Mouse (Mus musculus): ENCODE results near the gene Dmrt1. TPM values are rescaled to one million over a fixed set of nuclear protein-coding genes. Genes with fewer than 3 reads are reported as not detected.

The Dmrt1 gene
- total and polyA plus RNA-seq, 3 experiments = 0.30 to 0.50 TPM; not detected in 1

DNA sequence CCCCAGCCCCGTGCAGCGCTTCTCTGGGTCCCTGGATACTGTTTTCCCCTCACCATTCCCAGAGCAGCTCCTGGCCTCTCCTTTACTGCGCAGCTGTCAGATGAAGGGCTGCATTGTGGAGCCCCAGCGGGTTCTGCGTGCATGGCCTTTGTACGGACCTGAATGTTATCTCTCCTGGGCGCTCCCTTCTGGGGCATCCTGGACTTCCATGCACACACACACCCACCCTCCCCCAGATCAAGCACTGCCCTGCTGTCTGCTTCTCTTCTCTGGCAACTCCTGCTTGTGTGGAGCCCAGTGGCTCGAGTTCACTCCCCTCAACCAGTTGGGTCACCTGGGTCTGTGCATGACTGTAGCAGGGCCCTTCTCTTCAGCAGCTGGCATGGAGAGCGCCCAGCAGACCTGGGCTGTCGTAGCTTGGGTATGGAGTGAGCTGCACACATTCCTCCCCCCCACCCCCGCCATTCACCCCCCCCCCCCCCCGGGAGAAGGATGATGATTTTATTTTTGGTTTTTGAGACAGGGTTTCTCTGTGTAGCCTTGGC, 9.6 kb downstream of the Dmrt1 start:
- no peak for DNase-seq (ENCODE audit: extremely low read depth)
- in situ Hi-C loops (cut with MboI; ENCODE audit: low pct_ligation_motif_present, low pct_unique_long_range_greater_than_20kb, low sequenced_read_pairs) (no loop called here), dilution Hi-C loops (cut with MboI; ENCODE audit: extremely low pct_ligation_motif_present, extremely low pct_unique_long_range_greater_than_20kb, low sequenced_read_pairs) (no loop called here)
- Histone ChIP-seq H3K9ac (ENCODE audit: insufficient read depth, low read depth) (no peak overlapping the region), H3K4me1 (ENCODE audit: control insufficient read depth in 1 of 2, insufficient read depth in 2 of 2) (no peaks in the 10 kb centered on the region), H3K4me3 (replicated peaks in 1 of 3; ENCODE audit: low read depth in 2 of 3, low read length in 2 of 3, poor library complexity in 1 of 3) (no peak overlapping the region), H3K79me2 (replicated peaks; ENCODE audit: control insufficient read depth, extremely low read depth, insufficient read depth, poor library complexity, severe bottlenecking) (no peaks in the 10 kb centered on the region), H3K27ac (ENCODE audit: insufficient read depth, low read depth) (no peak overlapping the region), H3K36me3 (replicated peaks in 1 of 2; ENCODE audit: control insufficient read depth in 1 of 2, insufficient read depth in 1 of 2, low read length in 1 of 2) (no peaks in the 10 kb centered on the region), H3K27me3 (replicated peaks) (no peaks in the 10 kb centered on the region), H3K9me3 (replicated peaks; ENCODE audit: low read length) (no peaks in the 10 kb centered on the region), H3K4me2 (ENCODE audit: insufficient read depth, low read depth, poor library complexity, severe bottlenecking) (no peak overlapping the region)
- TF ChIP-seq ELF1 (IDR thresholded peaks at IDR 0.05; ENCODE audit: low read depth, low read length) = no peak
- TF ChIP-seq NRF1 (IDR thresholded peaks at IDR 0.05; ENCODE audit: low read depth, low read length) = no peak
- TF ChIP-seq SMC3 (IDR thresholded peaks at IDR 0.05; ENCODE audit: low read depth, low read length) = no peak
- TF ChIP-seq CHD2 (IDR thresholded peaks at IDR 0.05; ENCODE audit: low read length) = no peak
- TF ChIP-seq HCFC1 (IDR thresholded peaks at IDR 0.05; ENCODE audit: low read depth, low read length) = no peak
- no peak for TF ChIP-seq PAX5 (IDR thresholded peaks at IDR 0.05; ENCODE audit: low read length)

DNA sequence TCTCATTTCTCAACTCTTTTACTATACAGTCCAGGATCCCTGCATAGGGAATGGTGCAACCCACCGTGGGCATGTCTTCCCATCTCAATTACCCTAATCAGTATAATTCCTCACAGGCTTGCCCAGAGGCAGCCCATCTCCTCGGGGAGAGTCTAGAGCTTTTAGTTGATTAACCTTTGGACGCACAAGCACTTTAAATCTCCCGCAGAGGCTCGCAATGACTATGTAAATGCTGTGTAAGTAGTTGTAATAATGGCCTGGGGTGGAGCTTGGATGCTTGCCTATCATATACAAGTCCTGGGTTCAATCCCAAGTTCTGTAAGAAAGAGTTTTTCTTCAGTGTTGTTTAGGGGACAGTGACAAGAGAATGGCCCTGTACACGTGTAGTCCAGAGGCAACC, 18.7 kb downstream of the Dmrt1 start:
- in situ Hi-C loops (cut with MboI; ENCODE audit: low pct_ligation_motif_present, low pct_unique_long_range_greater_than_20kb, low sequenced_read_pairs) = no loop called here
- Histone ChIP-seq H3K9me3 (replicated peaks; ENCODE audit: low read length) (no peaks in the 10 kb centered on the region), H3K27me3 (replicated peaks) (no peaks in the 10 kb centered on the region), H3K4me1 (ENCODE audit: control insufficient read depth in 1 of 2, insufficient read depth in 2 of 2) (no peaks in the 10 kb centered on the region), H3K4me2 (ENCODE audit: insufficient read depth, low read depth, poor library complexity, severe bottlenecking) (no peak overlapping the region), H3K36me3 (replicated peaks in 1 of 2; ENCODE audit: control insufficient read depth in 1 of 2, insufficient read depth in 1 of 2, low read length in 1 of 2) (no peaks in the 10 kb centered on the region), H3K9ac (ENCODE audit: insufficient read depth, low read depth) (no peak overlapping the region), H3K27ac (ENCODE audit: insufficient read depth, low read depth) (no peak overlapping the region), H3K4me3 (replicated peaks in 1 of 3; ENCODE audit: low read depth in 2 of 3, low read length in 2 of 3, poor library complexity in 1 of 3) (no peak overlapping the region), H3K79me2 (replicated peaks; ENCODE audit: control insufficient read depth, extremely low read depth, insufficient read depth, poor library complexity, severe bottlenecking) (no peaks in the 10 kb centered on the region)
- dilution Hi-C loops (cut with MboI; ENCODE audit: extremely low pct_ligation_motif_present, extremely low pct_unique_long_range_greater_than_20kb, low sequenced_read_pairs) = no loop called here
- no peak for DNase-seq (ENCODE audit: extremely low read depth)
- no peak for TF ChIP-seq MAZ (IDR thresholded peaks at IDR 0.05; ENCODE audit: low read depth, low read length)

DNA sequence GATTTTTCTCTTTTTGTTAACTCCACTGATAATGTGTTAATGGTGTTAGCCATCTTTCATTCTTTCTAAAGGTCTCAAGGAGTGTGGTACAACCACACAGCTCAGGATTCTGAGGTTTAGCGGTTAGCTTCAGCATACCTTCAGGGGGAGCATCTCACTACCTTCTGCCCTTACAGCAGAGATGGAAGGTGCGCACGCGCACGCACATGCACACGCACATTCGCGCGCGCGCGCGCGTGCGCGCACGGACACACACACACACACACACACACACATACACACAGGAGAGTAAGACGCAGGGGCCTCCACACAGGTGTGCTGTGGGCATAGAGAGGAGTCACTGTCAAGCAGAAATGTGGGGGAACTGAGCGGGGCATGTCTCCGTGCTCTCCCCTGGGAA, 20.3 kb downstream of the Dmrt1 start:
- Histone ChIP-seq H3K4me2 (ENCODE audit: insufficient read depth, low read depth, poor library complexity, severe bottlenecking) (no peak overlapping the region), H3K27ac (ENCODE audit: insufficient read depth, low read depth) (no peak overlapping the region), H3K4me3 (replicated peaks in 1 of 3; ENCODE audit: low read depth in 2 of 3, low read length in 2 of 3, poor library complexity in 1 of 3) (no peak overlapping the region), H3K27me3 (replicated peaks) (no peaks in the 10 kb centered on the region), H3K4me1 (ENCODE audit: control insufficient read depth in 1 of 2, insufficient read depth in 2 of 2) (no peaks in the 10 kb centered on the region), H3K9me3 (replicated peaks; ENCODE audit: low read length) (no peaks in the 10 kb centered on the region), H3K36me3 (replicated peaks in 1 of 2; ENCODE audit: control insufficient read depth in 1 of 2, insufficient read depth in 1 of 2, low read length in 1 of 2) (no peaks in the 10 kb centered on the region), H3K79me2 (replicated peaks; ENCODE audit: control insufficient read depth, extremely low read depth, insufficient read depth, poor library complexity, severe bottlenecking) (no peaks in the 10 kb centered on the region), H3K9ac (ENCODE audit: insufficient read depth, low read depth) (no peak overlapping the region)
- dilution Hi-C loops (cut with MboI; ENCODE audit: extremely low pct_ligation_motif_present, extremely low pct_unique_long_range_greater_than_20kb, low sequenced_read_pairs) (no loop called here), in situ Hi-C loops (cut with MboI; ENCODE audit: low pct_ligation_motif_present, low pct_unique_long_range_greater_than_20kb, low sequenced_read_pairs) (no loop called here)
- TF ChIP-seq PAX5 (IDR thresholded peaks at IDR 0.05; ENCODE audit: low read length) (no peak), ETS1 (conservative IDR thresholded peaks at IDR 0.05; ENCODE audit: low read depth, low read length) (no peak), SIN3A (IDR thresholded peaks at IDR 0.05; ENCODE audit: low read length) (no peak), NELFE (IDR thresholded peaks at IDR 0.05; ENCODE audit: low read depth, low read length) (no peak), BHLHE40 (IDR thresholded peaks at IDR 0.05; ENCODE audit: low read depth, low read length) (no peak), HCFC1 (IDR thresholded peaks at IDR 0.05; ENCODE audit: low read depth, low read length) (no peak), POLR2AphosphoS2 (IDR thresholded peaks at IDR 0.05; ENCODE audit: low read depth, low read length) (no peak), USF2 (conservative IDR thresholded peaks at IDR 0.05; ENCODE audit: low read depth, low read length) (no peak), MAZ (IDR thresholded peaks at IDR 0.05; ENCODE audit: low read depth, low read length) (no peak), ZKSCAN1 (IDR thresholded peaks at IDR 0.05; ENCODE audit: borderline replicate concordance, low read depth, low read length) (no peak)
- no peak for DNase-seq (ENCODE audit: extremely low read depth)
